Mouse (Mus musculus): ENCODE measurements around the gene Btbd35f9.
"Not testable (repeated sequence)": the region's sequence is repeated elsewhere in the genome, so short reads cannot be mapped to it uniquely, and the experiment has no call there.

Btbd35f9 gene

DNA sequence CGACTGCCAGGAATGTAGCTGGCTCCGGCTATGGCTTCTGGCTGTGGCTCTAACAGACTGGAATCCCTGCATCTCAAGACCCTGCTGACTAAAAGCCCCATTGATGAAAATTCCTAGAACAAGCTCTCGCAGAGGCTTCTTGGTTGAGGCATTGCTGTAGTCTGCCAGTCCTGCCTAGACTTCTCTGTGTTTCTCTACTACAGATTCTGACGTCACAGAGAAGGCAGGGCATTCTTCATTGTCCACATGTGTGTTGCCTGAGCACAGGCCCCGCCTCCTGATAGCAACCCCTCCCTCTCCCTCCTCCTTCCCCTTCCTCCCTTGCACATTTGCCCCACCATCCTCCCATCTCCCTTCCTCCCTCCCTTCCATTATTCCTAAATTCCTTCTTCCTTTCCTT, at the start of gene Btbd35f9:
Gene Btbd35f9, minus strand, starts transcription at position 101 of the 400 bp plus-strand sequence.
- DNase-seq (ENCODE audit: low spot score): not testable (repeated sequence)
